Mouse (Mus musculus) embryonic facial prominence, embryonic 14.5 days (tissue): ENCODE measurements at regions not wholly inside any gene's neighbourhood (a gene's known extent, or its start where the extent isn't known, plus 50 kb on each side); places are given as distances from the start of the nearest gene placed in this dataset.

ENCODE experiments used
- ATAC-seq: fragments of 200-750 bp; cut with Nextera tagmentation; 2 replicates; pipeline ENCODE4 v1.8.0; 2017; ENCODE audit warnings: low read depth, moderate number of reproducible peaks, moderate TSS enrichment
- DNase-seq: peaks from one replicate; pipeline ENCODE4 v3.0.0-alpha.2; 2015; ENCODE audit warnings: low spot score
- H3K27ac ChIP-seq: fragments of 300-500 bp; sonication (generic); replicated peaks from 2 replicates; pipeline ENCODE4 v1.5.1; 2014; ENCODE audit warnings: low read depth, mild to moderate bottlenecking, low read length, moderate library complexity
- H3K27me3 ChIP-seq: fragments of 300-500 bp; sonication (generic); replicated peaks from 2 replicates; pipeline ENCODE4 v1.6.1; 2014; ENCODE audit warnings: low read length; ENCODE audit not compliant: control insufficient read depth, insufficient read depth
- H3K36me3 ChIP-seq: fragments of 300-500 bp; sonication (generic); 2 replicates; pipeline ENCODE4 v1.6.1; 2014; ENCODE audit warnings: low read length, mixed read lengths; ENCODE audit not compliant: control insufficient read depth, insufficient read depth
- H3K4me1 ChIP-seq: fragments of 300-500 bp; sonication (generic); 2 replicates; pipeline ENCODE4 v1.6.1; 2014; ENCODE audit warnings: antibody characterized with exemption, low read length; ENCODE audit not compliant: control insufficient read depth, insufficient read depth
- H3K4me2 ChIP-seq: fragments of 300-500 bp; sonication (generic); 2 replicates; pipeline ENCODE4 v1.6.1; 2014; ENCODE audit warnings: low read depth, mild to moderate bottlenecking, low read length, moderate library complexity, mixed read lengths
- H3K4me3 ChIP-seq: fragments of 300-500 bp; sonication (generic); 2 replicates; pipeline ENCODE4 v1.5.1; 2014; ENCODE audit warnings: low read depth, mild to moderate bottlenecking, low read length
- H3K9ac ChIP-seq: fragments of 300-500 bp; sonication (generic); 2 replicates; pipeline ENCODE4 v1.6.1; 2014; ENCODE audit warnings: low read depth, mild to moderate bottlenecking, low read length, moderate library complexity, mixed read lengths
- H3K9me3 ChIP-seq: fragments of 300-500 bp; sonication (generic); 2 replicates; pipeline ENCODE4 v1.6.1; 2016; ENCODE audit warnings: low read length; ENCODE audit not compliant: control insufficient read depth
- WGBS: fragments of 180-500 bp; shearing (Covaris S2); extraction: QIAGEN DNeasy Blood & Tissue Kit; methylation state at CpG from one replicate; pipeline ENCODE4 v1.1.7; 2014; 5-methylcytosine and 5-hydroxymethylcytosine counted together

DNA sequence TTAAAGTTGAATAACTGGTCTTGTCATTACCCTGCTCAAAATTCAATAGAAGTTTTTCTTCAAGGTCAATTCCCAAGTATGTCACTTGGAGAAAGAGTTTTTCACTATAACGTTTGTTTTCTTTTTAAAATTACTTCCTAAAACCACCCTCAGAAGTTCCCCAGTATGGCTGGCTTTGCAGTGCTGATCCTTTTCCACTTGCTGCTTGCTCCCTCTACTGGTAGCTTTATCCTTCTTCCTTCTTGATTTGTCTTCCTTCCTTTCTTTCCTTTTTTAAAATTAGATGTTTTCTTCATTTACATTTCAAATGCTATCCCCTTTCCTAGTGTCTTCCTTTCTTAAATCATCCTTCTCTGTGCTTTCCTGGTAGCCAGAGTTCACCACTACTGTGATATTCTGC is 73.6 kb downstream of the Rtl3 start:
- Histone ChIP-seq H3K27ac (no peak overlapping the region), H3K9me3 (no peaks in the 10 kb centered on the region), H3K4me2 (no peak overlapping the region), H3K4me3 (no peak overlapping the region), H3K9ac (no peak overlapping the region), H3K36me3 (no peaks in the 10 kb centered on the region), H3K27me3 (no peaks in the 10 kb centered on the region), H3K4me1 (no peaks in the 10 kb centered on the region)
- DNase-seq, result peak; percentile 43
- 7% methylated on average over 1 of the region's 1 CpGs for WGBS
- no peak for ATAC-seq
